Mouse (Mus musculus): ENCODE measurements around the gene Wdcp. TPM values are rescaled to one million over a fixed set of nuclear protein-coding genes. Genes with fewer than 3 reads are reported as not detected.

Wdcp gene
- polyA plus RNA-seq (2014; fragmentation: Illumina TruSeq; extraction: RNeasy Lipid Tissue Mini Kit (QIAGEN cat#74804); ENCODE audit: insufficient read depth, low read depth, low replicate concordance) = 3.7 TPM

DNA sequence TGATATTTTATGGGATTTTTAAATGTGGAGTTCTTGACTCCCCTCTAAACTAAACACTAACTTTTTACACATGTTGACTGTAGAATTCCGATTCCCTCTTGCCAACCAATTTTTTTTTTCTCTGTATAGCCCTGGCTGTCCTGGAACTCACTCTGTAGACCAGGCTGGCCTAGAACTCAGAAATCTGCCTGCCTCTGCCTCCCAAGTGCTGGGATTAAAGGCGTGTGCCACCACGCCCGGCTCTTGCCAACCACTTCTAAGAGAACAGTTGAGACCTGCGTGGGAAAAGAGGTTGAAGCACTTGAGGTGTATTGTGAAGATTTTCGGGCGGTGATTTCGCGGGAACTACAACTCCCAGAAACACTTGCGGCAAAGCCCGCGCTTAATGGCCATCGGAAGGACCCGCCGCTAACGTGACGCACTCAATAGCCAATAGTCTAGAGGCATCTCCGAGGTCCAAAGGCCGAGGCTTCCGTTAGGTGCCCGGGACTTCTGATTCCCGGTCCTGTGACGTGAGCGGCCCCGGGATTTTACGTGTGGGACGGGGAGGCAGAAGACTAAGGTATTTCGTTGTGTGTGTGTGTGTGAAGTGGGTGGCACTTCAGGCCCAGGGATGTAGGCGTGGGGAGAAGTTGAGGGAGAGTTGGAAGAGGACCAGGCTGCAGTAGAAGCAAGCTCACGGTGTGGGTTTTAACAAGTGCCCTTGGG, at the start of gene Wdcp:
Gene Wdcp (plus strand): TSS at position 414 of the 708 bp plus-strand sequence.

GRCm38 (mm10) chr12:4817361-4818101, 25.6 kb upstream of the Wdcp start, which contains the start of gene Sf3b6:
TSS of gene Sf3b6 (plus strand) at chr12:4817544.

DNA sequence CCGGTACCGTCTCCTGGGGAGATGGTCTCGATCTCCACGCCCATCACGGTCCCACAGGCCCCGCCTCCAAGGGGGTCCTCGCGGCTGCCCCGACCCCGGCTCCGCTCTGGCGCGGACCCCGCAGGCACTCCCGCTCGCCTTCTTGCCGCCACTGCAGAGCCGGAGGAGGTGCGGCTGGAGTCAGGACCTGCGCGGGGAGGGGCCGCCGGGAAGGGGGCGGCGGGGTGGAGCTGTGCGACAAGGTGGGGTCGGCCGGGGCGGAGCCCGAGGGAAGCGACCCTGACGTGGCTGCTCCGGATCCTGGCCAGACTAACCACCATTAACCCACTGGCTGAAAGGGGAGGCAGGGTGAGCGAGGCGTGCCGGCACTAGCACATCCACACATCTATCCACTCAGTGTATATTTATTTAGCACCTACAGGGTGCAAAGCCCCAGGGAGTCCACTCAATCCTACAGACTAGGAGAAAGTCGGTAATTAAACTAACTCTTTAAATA, 1.7 kb upstream of the Wdcp start, which contains the start of gene Fkbp1b:
Gene Fkbp1b (minus strand): TSS at position 200 of the 496 bp plus-strand sequence.

DNA sequence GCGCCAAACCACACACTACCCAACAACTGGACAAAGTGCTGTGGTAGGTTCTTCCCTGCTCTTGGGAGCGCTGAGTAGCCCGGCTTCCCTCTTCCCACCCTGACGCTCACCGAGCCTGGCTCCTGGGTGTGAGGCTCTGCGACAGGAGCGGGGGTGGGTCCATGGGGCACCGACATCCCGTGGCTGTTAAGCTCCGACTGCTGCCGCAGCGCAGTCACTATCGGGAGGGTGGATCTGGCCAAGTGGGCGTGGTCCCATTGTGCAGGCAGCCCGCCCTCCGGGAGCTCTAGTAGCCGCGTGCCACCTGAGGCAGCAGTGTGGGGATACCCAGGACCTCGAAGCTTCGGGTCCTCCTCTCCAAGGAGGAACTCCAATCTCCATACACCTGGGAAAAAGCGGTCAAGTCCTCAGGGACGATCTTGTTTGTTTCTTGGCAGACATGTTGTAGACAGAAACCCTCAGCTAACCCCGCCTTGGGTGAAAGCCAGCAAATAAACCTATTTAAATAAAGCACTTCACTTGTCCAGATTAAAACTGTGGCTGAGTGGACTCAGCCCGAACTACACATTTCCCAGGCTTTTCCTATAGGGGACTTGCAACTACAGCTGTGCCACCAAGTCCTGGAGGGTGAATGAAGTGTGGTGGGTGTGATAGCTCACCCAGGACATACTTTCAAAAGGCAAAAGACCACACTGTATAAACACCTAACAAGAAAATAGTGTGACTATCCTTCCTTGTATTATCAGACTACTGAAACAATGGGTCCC, 31.2 kb downstream of the Wdcp start, which contains the start of gene Mfsd2b:
Gene Mfsd2b (minus strand): TSS at position 199 of the 767 bp plus-strand sequence.

DNA sequence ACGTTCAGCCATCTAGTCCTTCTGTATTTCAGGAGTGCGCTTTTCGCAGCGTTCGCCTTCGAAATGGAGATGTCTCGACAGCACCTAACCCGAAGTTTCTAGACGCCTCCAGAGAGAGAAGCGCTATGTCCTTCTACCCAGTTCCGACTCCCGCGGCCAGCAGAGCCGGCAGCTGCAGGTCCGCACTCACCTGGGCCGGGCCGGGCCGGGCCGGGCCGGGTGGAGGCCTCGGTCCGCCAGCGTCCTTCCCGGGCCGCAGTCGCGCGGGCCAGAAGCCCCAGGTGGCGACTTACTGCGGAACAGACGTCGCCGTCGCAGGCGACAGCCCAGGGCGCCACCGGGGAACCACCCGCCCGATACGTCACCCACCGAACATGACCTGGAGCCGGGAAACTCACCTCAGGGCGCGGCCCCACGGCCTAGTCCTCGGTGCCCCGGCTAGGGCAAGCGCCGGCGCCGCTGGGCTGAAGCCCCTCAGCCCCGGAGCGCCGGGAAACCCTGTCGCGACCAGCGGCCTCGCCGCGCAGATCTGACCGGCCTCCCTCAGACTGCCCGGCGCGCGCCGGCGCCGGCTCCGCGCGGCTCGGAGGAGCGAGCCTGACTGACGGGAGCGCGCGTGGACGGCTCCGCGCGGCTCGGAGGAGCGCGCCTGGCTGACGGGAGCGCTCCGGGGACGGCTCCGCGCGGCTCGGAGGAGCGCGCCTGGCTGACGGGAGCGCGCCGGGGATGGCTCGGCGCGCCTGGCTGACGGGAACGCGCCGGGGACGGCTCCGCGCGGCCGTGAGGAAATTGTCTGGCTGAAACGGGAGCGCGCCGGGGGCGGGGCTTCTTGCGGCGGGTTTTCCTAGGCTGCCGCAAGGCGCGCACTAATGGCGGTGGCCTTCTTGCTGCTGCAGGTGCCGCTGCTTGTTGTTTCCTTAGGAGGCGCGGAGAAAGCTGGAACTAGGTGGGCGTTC, 64.1 kb downstream of the Wdcp start, which contains the start of gene Ubxn2a:
Gene Ubxn2a (minus strand): TSS at position 755 of the 956 bp plus-strand sequence.

Other genes with a start within 250 kb of the Wdcp start
- gene Fam228a, start 104.9 kb upstream of the Wdcp start, polyA plus RNA-seq (2014; fragmentation: Illumina TruSeq; extraction: RNeasy Lipid Tissue Mini Kit (QIAGEN cat#74804); ENCODE audit: insufficient read depth, low read depth, low replicate concordance) = not detected
- gene Pfn4, start 74.3 kb upstream of the Wdcp start, polyA plus RNA-seq (2014; fragmentation: Illumina TruSeq; extraction: RNeasy Lipid Tissue Mini Kit (QIAGEN cat#74804); ENCODE audit: insufficient read depth, low read depth, low replicate concordance) = 0.40 TPM
- gene Fam228b, start 74.0 kb upstream of the Wdcp start, polyA plus RNA-seq (2014; fragmentation: Illumina TruSeq; extraction: RNeasy Lipid Tissue Mini Kit (QIAGEN cat#74804); ENCODE audit: insufficient read depth, low read depth, low replicate concordance) = 0.46 TPM
- gene Sf3b6, start 25.8 kb upstream of the Wdcp start, polyA plus RNA-seq (2014; fragmentation: Illumina TruSeq; extraction: RNeasy Lipid Tissue Mini Kit (QIAGEN cat#74804); ENCODE audit: insufficient read depth, low read depth, low replicate concordance) = 113 TPM
- gene Fkbp1b, start 1.7 kb upstream of the Wdcp start, polyA plus RNA-seq (2014; fragmentation: Illumina TruSeq; extraction: RNeasy Lipid Tissue Mini Kit (QIAGEN cat#74804); ENCODE audit: insufficient read depth, low read depth, low replicate concordance) = 9.3 TPM
- gene Mfsd2b, start 31.1 kb downstream of the Wdcp start, polyA plus RNA-seq (2014; fragmentation: Illumina TruSeq; extraction: RNeasy Lipid Tissue Mini Kit (QIAGEN cat#74804); ENCODE audit: insufficient read depth, low read depth, low replicate concordance) = 0.73 TPM
- gene Ubxn2a, start 64.4 kb downstream of the Wdcp start, polyA plus RNA-seq (2014; fragmentation: Illumina TruSeq; extraction: RNeasy Lipid Tissue Mini Kit (QIAGEN cat#74804); ENCODE audit: insufficient read depth, low read depth, low replicate concordance) = 14.3 TPM
- 3.2 TPM for gene Atad2b, start 74.0 kb downstream of the Wdcp start, polyA plus RNA-seq (2014; fragmentation: Illumina TruSeq; extraction: RNeasy Lipid Tissue Mini Kit (QIAGEN cat#74804); ENCODE audit: insufficient read depth, low read depth, low replicate concordance)